Mouse (Mus musculus) left cerebral cortex, adult 6 months (tissue): Measurements from ENCODE around the gene Hcn3. TPM values are rescaled to one million over a fixed set of nuclear protein-coding genes. Genes with fewer than 3 reads are reported as not detected.

Experiments
- long read RNA-seq, 2 experiments: library from polyadenylated mRNA; unstranded; transcript quantifications; one replicate each; pipeline ENCODE4 v2.0.0; 2019 to 2020
- polyA plus RNA-seq: library from polyadenylated mRNA; unstranded; fragments of <200 nt; fragmentation: Nextera tagmentation; gene quantifications from 2 replicates; pipeline ENCODE4 v1.2.3, GENCODE M21; 2021

Gene Hcn3
- polyA plus RNA-seq, result 2.2 and 5.2 TPM in 2 replicates
- long read RNA-seq, experiment 1, full-length matches to known transcripts, result 4 of 9 reads
- long read RNA-seq, experiment 1, partial matches to known transcripts, result 2 of 9 reads
- long read RNA-seq, experiment 1, other reads (novel, unspliced or antisense), result 3 of 9 reads
- long read RNA-seq, experiment 2, partial matches to known transcripts, result 0 of 5 reads
- long read RNA-seq, experiment 2, other reads (novel, unspliced or antisense), result 5 of 5 reads

GRCm38 (mm10) chr3:89159616-89160344 lies at the start of gene Hcn3:
Hcn3 (minus strand) TSS chr3:89160196.

GRCm38 (mm10) chr3:89202253-89203141 lies 42.5 kb upstream of the Hcn3 start, which contains the start of gene Gba:
Gba (plus strand) TSS chr3:89202928.

GRCm38 (mm10) chr3:89183058-89183958 lies 23.3 kb upstream of the Hcn3 start, which contains the start of gene Fam189b:
Fam189b (plus strand) TSS chr3:89183143.

GRCm38 (mm10) chr3:89177242-89178106 lies 17.5 kb upstream of the Hcn3 start, which contains the start of gene Scamp3:
Scamp3 (plus strand) TSS chr3:89177473.

GRCm38 (mm10) chr3:89164506-89165267 lies 4.7 kb upstream of the Hcn3 start, which contains the start of gene Clk2:
Clk2 (plus strand) TSS chr3:89164795.

GRCm38 (mm10) chr3:89135958-89136357 lies 24.0 kb downstream of the Hcn3 start, which contains the start of gene Pklr:
Pklr (plus strand) TSS chr3:89136142.

GRCm38 (mm10) chr3:89101812-89102494 lies 58.0 kb downstream of the Hcn3 start, which contains the start of gene Fdps:
Fdps (minus strand) TSS chr3:89101959.

GRCm38 (mm10) chr3:89100811-89101210 lies 59.2 kb downstream of the Hcn3 start, which contains the start of gene Gm43738:
Gm43738 (minus strand) TSS chr3:89101099.

Other genes with a start within 250 kb of the Hcn3 start
- gene Msto1, start 246.2 kb downstream of the Hcn3 start, polyA plus RNA-seq, result 18.8 and 21.4 TPM in 2 replicates
- 7.1 and 9.1 TPM in 2 replicates for gene Ash1l, start 209.6 kb downstream of the Hcn3 start, polyA plus RNA-seq
- 98.6 and 110 TPM in 2 replicates for gene Dap3, start 209.0 kb downstream of the Hcn3 start, polyA plus RNA-seq
- gene Rusc1, start 66.9 kb downstream of the Hcn3 start, polyA plus RNA-seq, result 47.9 and 79.6 TPM in 2 replicates
- gene Gm43738, start 59.1 kb downstream of the Hcn3 start, polyA plus RNA-seq, result 0.10 TPM in 1 of 2 replicates, not detected in the other
- gene Fdps, start 58.2 kb downstream of the Hcn3 start, polyA plus RNA-seq, result 156 and 192 TPM in 2 replicates
- not detected in 2 replicates for gene Pklr, start 24.1 kb downstream of the Hcn3 start, polyA plus RNA-seq
- 3.0 and 3.7 TPM in 2 replicates for gene Clk2, start 4.6 kb upstream of the Hcn3 start, polyA plus RNA-seq
- gene Scamp3, start 17.3 kb upstream of the Hcn3 start, polyA plus RNA-seq, result 65.4 and 69.8 TPM in 2 replicates
- gene Fam189b, start 22.9 kb upstream of the Hcn3 start, polyA plus RNA-seq, result 8.2 and 15.5 TPM in 2 replicates
- 24.1 and 25.8 TPM in 2 replicates for gene Gba, start 42.7 kb upstream of the Hcn3 start, polyA plus RNA-seq
- gene Thbs3, start 55.0 kb upstream of the Hcn3 start, polyA plus RNA-seq, result 8.3 and 12.0 TPM in 2 replicates
- 121 and 135 TPM in 2 replicates for gene Mtx1, start 66.9 kb upstream of the Hcn3 start, polyA plus RNA-seq
- gene Muc1, start 68.9 kb upstream of the Hcn3 start, polyA plus RNA-seq, result 0.20 and 0.34 TPM in 2 replicates
- gene Krtcap2, start 85.8 kb upstream of the Hcn3 start, polyA plus RNA-seq, result 209 and 223 TPM in 2 replicates
- gene Trim46, start 86.1 kb upstream of the Hcn3 start, polyA plus RNA-seq, result 23.1 and 27.4 TPM in 2 replicates
- gene Dpm3, start 99.2 kb upstream of the Hcn3 start, polyA plus RNA-seq, result 276 and 277 TPM in 2 replicates
- 48.6 and 65.6 TPM in 2 replicates for gene Slc50a1, start 110.4 kb upstream of the Hcn3 start, polyA plus RNA-seq
- gene Efna1, start 120.9 kb upstream of the Hcn3 start, polyA plus RNA-seq, result 11.1 and 12.0 TPM in 2 replicates
- gene Efna3, start 162.8 kb upstream of the Hcn3 start, polyA plus RNA-seq, result 5.6 and 31.3 TPM in 2 replicates
- gene Efna4, start 177.8 kb upstream of the Hcn3 start, polyA plus RNA-seq, result 0.30 and 0.44 TPM in 2 replicates
- gene Adam15, start 189.8 kb upstream of the Hcn3 start, polyA plus RNA-seq, result 21.3 and 43.1 TPM in 2 replicates
- not detected in 2 replicates for gene Dcst2, start 201.8 kb upstream of the Hcn3 start, polyA plus RNA-seq
- 1.9 and 2.3 TPM in 2 replicates for gene Dcst1, start 205.1 kb upstream of the Hcn3 start, polyA plus RNA-seq
- 0.49 and 1.2 TPM in 2 replicates for gene Zbtb7b, start 234.6 kb upstream of the Hcn3 start, polyA plus RNA-seq
- not detected in 2 replicates for gene Lenep, start 242.6 kb upstream of the Hcn3 start, polyA plus RNA-seq